Mouse (Mus musculus) cerebellum, adult (tissue): ENCODE data around the gene Rxfp1.

Experiments used
- ATAC-seq: cut with Nextera tagmentation; 2 replicates; pipeline ENCODE4 v1.9.2; 2017; ENCODE audit warnings: mild to moderate bottlenecking, moderate library complexity, mixed read lengths; ENCODE audit not compliant: insufficient number of reproducible peaks, low FRiP score, low TSS enrichment

Gene Rxfp1

DNA sequence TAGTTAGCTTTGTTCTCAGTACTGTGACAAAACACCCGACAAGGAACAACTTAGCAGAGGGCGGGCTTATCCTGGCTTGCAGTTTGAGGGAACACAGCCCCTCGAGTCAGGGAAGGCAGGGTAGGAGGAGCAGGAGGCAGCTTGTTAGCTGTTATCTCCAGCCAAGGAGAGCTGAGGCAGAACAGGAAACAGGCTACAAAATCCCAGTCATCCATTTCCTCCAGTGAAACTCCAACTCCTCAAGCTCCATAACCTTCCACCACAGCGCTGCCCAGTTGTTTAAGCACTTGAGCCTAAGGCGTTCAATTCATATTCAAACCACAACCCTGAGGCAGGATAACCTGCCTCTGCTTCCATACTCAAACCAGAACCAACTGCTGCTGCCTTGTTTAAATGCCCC, 63.0 kb downstream of the Rxfp1 start:
- no peak for ATAC-seq

- no peak for ATAC-seq
These were observed 64.6 kb downstream of the Rxfp1 start for GRCm38 (mm10) chr3:79673082-79673481.

DNA sequence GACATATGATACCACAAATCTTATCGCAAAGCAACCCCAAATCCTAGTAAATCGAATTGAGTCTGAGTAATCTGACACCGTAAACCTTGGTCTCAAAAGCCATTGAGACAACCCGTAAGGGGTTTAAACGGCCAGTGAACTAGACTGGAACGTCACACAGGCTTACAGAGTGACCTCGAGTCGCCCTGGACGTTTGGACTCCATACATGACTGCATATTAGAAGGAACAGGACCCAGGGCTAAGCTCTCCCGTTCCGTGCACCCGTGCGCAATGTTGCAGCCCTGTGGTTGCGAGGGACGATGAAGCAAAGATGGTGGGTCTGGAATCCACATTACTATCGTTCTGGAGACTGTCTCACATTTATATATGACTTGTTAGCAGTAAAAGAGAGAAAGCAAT, 65.5 kb downstream of the Rxfp1 start:
- no peak for ATAC-seq

GRCm38 (mm10) chr3:79670556-79670955, 67.1 kb downstream of the Rxfp1 start:
- ATAC-seq, result no peak

DNA sequence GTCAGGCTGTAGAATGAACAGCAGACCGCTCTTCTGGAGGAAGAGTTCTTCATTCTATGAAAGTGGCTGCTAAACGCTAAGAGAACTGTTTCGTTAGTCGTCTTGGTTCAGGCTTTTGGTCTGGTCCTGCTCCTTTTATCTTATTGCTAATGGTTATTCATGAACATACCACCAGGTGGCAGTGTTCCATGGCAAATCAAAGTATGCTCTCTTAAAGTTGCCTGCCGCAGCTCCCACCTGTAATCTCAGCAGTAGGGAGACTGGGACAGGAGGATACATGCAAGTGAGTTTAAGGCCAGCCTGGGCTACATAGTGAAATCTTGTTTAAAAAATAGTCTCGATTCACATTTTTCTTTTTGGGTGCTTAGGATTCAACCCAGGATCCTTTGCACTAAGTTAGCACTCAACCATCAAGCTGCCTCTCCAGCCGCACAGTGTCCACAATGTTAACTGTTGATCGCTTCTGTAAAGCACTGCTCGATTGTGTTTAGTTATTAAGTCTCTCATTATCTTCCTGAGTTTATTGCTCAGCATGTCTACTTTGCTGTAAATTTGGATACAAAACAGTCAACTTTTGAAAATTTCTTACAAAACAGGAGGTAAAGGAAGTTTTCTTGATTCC, 72.8 kb downstream of the Rxfp1 start:
- ATAC-seq, result peak; percentile 77

GRCm38 (mm10) chr3:79656682-79657081, 81.0 kb downstream of the Rxfp1 start:
- no peak for ATAC-seq

DNA sequence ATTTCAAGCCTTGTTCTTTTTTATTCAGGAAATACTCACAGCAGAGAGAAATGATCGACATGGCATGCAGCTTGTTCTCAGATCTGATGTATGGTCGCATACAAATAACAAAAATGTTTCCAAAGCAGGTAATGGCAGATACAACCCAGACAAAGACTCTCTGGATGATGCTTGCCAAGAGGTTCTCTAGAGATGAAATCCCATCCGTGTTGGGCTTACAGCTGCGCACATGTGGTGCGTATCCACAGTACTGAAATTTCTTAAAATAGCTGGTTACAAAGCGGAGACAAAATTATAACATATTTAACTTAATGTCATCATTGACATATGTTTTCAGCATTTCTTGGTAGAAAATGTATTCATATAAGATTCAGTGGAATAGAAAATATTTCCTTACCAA, 85.6 kb downstream of the Rxfp1 start:
- no peak for ATAC-seq

DNA sequence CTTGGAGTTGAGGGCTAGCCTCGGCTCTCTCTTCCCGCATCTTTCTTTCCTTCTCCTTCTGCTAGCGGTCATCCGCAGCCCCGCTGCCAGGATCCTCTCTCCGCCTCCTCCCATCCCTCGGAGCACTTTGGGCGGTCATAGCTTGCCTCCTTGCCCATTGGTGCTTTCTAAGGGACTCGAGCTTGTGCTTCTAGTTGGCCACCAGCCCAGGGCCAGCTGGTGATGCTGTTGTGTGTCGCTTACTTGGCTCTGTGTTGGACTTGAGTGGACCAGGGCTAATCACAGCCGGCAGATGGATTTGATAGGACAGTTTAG, 108.3 kb downstream of the Rxfp1 start, which contains the start of gene Etfdh:
Gene Etfdh (minus strand): TSS at position 85 of the 315 bp plus-strand sequence.
- ATAC-seq, result peak; percentile 64

- peak; percentile 97 for ATAC-seq
These were observed 108.9 kb downstream of the Rxfp1 start, which contains the start of gene 4930579G24Rik for GRCm38 (mm10) chr3:79628561-79629415. Gene 4930579G24Rik (plus strand): TSS chr3:79629079.

DNA sequence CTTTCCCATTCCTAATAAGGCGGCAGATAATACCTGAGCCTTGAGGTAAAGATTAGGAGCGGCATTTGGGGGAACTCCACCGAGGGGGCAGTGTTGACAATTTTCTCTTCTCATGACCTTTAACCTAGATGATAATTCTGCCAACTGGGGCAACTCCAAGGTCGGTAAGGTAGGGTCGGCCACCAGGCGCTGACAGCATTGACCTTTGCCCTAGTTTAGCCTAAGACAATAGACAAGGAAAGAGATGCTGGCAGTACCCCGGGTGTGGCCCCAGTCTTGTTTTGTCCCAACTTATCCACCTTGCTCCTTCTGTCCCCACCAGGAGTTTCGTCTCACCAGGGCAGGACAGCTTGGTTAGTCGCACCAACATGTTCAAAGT, 109.5 kb downstream of the Rxfp1 start:
- no peak for ATAC-seq

DNA sequence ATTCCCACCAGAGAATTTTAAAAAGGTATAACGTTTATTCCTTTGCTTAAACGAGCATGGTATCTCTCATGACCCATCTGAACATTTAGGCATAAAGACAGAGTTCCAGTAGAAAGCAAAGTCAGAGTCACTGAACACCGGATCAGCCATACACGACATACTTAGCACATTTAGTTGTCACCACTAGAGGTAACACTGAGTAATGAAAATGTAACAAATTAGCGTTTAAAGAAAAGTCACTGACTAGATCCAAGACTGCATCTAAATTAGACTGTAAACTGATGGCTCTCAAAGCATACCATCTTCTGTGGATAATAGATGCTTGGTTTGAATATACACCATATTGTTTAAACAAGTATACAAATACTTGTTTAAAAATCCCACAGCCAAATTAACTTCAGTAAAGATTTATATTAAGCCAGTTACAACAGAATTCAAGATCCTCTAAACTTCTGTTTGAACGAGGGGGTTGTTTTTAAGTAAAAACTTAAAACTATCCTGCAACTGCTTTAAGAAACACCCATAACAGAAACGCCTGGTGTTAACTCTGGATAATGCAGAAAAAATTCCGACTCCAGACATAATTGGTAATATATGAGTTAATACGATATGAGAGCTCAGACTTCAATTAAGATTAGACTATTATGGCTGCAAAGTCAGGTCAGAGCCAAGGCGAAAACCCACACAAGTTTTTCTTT, 110.0 kb downstream of the Rxfp1 start:
- no peak for ATAC-seq

- ATAC-seq, result no peak
These were observed 127.8 kb downstream of the Rxfp1 start for GRCm38 (mm10) chr3:79609886-79610285.

DNA sequence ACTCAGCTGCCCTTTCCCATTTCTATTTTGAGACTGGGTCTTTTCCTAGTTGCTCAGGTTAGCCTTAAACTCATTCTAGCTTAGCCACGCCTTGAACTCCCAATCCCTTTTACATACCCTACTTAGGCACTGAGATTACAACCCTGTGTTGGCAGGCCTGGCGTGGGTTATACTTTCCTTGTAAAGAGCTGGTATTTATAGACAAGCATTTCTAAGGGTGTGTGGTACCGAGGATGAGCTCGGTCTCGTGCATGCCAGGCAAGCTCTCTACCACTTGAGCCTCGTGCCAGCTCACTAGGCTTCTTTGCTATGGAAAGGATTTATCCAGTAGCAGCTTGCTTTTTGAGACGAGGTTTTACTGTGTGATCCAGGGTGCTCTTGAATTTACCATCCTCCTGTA, 142.2 kb downstream of the Rxfp1 start:
- no peak for ATAC-seq

GRCm38 (mm10) chr3:79591793-79592471, 145.7 kb downstream of the Rxfp1 start:
- no peak for ATAC-seq
